Comparison of ENCODE assay signal across 8 mouse cellular contexts in genomic region chr11:78499004-78499403, GRCm38 (mm10). TPM values are rescaled to one million over a fixed set of nuclear protein-coding genes. Genes with fewer than 3 reads are reported as not detected.
DNase-seq lines count a peak whose midpoint lies in the region; ATAC-seq and TF ChIP-seq lines count a peak whose summit lies in the region.

Gene Vtn, plus strand, starts transcription at chr11:78499091.

- WGBS in kidney, embryonic 15.5 days = 54% methylated on average over 7 of the region's 7 CpGs
- 56% methylated on average over 7 of the region's 7 CpGs for WGBS in heart, adult 2 months
- 43% methylated on average over 7 of the region's 7 CpGs for WGBS in midbrain, postnatal 0 days

- intact Hi-C loops in heart, adult 2 months (cut with DNase I) = no loop called here

- DNase-seq in kidney, postnatal 4 days = no peak
- DNase-seq in heart, adult 2 months = peak; percentile 55 to 58
- no peak for DNase-seq in layer of hippocampus, postnatal 36 days
- no peak for DNase-seq in midbrain, postnatal 0 days (ENCODE audit: low spot score)
- DNase-seq in urinary bladder, postnatal 36 days (ENCODE audit: low spot score in 2 of 2) = no peak
- no peak for DNase-seq in urinary bladder, postnatal 14 days (ENCODE audit: low spot score)

- 0 out of 2 replicates have a peak, but pooled peaks have one; percentile 19 for TF ChIP-seq EP300 in heart, adult 2 months (IDR thresholded peaks at IDR 0.05; ENCODE audit: insufficient read depth, low read depth, low read length)

- 0 out of 2 replicates have a peak within 1 kb of the TSS, but pooled peaks have one; percentile 31 for H3K9ac ChIP-seq in kidney, embryonic 15.5 days
- peak within 1 kb of the TSS; percentile 27; the same call in 1 of the 2 replicates for H3K9ac ChIP-seq in heart, adult 2 months (ENCODE audit: low read depth, low read length)
- peak within 1 kb of the TSS; percentile 83 for H3K9ac ChIP-seq in midbrain, postnatal 0 days (replicated peaks; ENCODE audit: low read length, poor library complexity, severe bottlenecking)

- H3K79me2 ChIP-seq in heart, adult 2 months (replicated peaks; ENCODE audit: control insufficient read depth, insufficient read depth, low read length) = no peaks in the 10 kb centered on the region

- no peaks in the 10 kb centered on the region for H3K36me3 ChIP-seq in kidney, embryonic 15.5 days
- H3K36me3 ChIP-seq in heart, adult 2 months (ENCODE audit: control insufficient read depth, insufficient read depth, low read length) = no peaks in the 10 kb centered on the region
- H3K36me3 ChIP-seq in midbrain, postnatal 0 days (ENCODE audit: insufficient read depth, low read length) = no peaks in the 10 kb centered on the region

- H3K4me3 ChIP-seq in kidney, embryonic 15.5 days (replicated peaks) = peak within 1 kb of the TSS; percentile 59
- H3K4me3 ChIP-seq in cortical plate, adult 2 months (ENCODE audit: insufficient read depth, low read length) = peak within 1 kb of the TSS; percentile 96
- H3K4me3 ChIP-seq in heart, adult 2 months = peak within 1 kb of the TSS; percentile 54
- peak within 1 kb of the TSS; percentile 78 for H3K4me3 ChIP-seq in midbrain, postnatal 0 days (ENCODE audit: low read depth, low read length)

- ATAC-seq in kidney, embryonic 15.5 days (replicated peaks; ENCODE audit: low FRiP score) = no peak
- no peak for ATAC-seq in midbrain, postnatal 0 days (ENCODE audit: low FRiP score)

- H3K27ac ChIP-seq in kidney, embryonic 15.5 days = 0 out of 2 replicates have a peak within 1 kb of the TSS, but pooled peaks have one; percentile 9
- no peak within 1 kb of the TSS for H3K27ac ChIP-seq in cortical plate, adult 2 months (ENCODE audit: insufficient read depth, low read length)
- peak within 1 kb of the TSS; percentile 51 for H3K27ac ChIP-seq in heart, adult 2 months
- peak within 1 kb of the TSS; percentile 94 for H3K27ac ChIP-seq in midbrain, postnatal 0 days (ENCODE audit: low read depth, low read length)

- no peaks in the 10 kb centered on the region for H3K9me3 ChIP-seq in kidney, embryonic 15.5 days (replicated peaks)
- H3K9me3 ChIP-seq in midbrain, postnatal 0 days (ENCODE audit: low read length) = no peaks in the 10 kb centered on the region

- H3K4me1 ChIP-seq in kidney, embryonic 15.5 days = peaks cover 16% of the 10 kb centered on the region
- peaks cover 2% of the 10 kb centered on the region; the same call in 1 of the 2 replicates for H3K4me1 ChIP-seq in cortical plate, adult 2 months (ENCODE audit: control insufficient read depth, insufficient read depth, low read length)
- H3K4me1 ChIP-seq in heart, adult 2 months (ENCODE audit: control insufficient read depth, insufficient read depth, low read length) = no peaks in the 10 kb centered on the region
- peaks cover 5% of the 10 kb centered on the region; the same call in 1 of the 2 replicates for H3K4me1 ChIP-seq in midbrain, postnatal 0 days (ENCODE audit: insufficient read depth, low read length)

- no peak for TF ChIP-seq CTCF in cortical plate, adult 2 months (IDR thresholded peaks at IDR 0.05; ENCODE audit: extremely low read depth, insufficient read depth, low read length)
- no peak for TF ChIP-seq CTCF in heart, adult 2 months (IDR thresholded peaks at IDR 0.05)
- TF ChIP-seq CTCF in midbrain, postnatal 0 days (IDR thresholded peaks at IDR 0.05) = no peak

- H3K4me2 ChIP-seq in kidney, embryonic 15.5 days = peak within 1 kb of the TSS; percentile 99
- peak within 1 kb of the TSS; percentile 76 for H3K4me2 ChIP-seq in midbrain, postnatal 0 days (ENCODE audit: low read depth, low read length, poor library complexity, severe bottlenecking)

- no peak for TF ChIP-seq POLR2A in cortical plate, adult 2 months (IDR thresholded peaks at IDR 0.05; ENCODE audit: extremely low read depth, insufficient read depth, low read length)
- peak; percentile 57 for TF ChIP-seq POLR2A in heart, adult 2 months (IDR thresholded peaks at IDR 0.05; ENCODE audit: insufficient read depth, low read depth, low read length)

- H3K27me3 ChIP-seq in kidney, embryonic 15.5 days = peaks cover 69% of the 10 kb centered on the region
- peaks cover 6% of the 10 kb centered on the region for H3K27me3 ChIP-seq in heart, adult 2 months (ENCODE audit: control insufficient read depth, insufficient read depth, low read length)
- H3K27me3 ChIP-seq in midbrain, postnatal 0 days (ENCODE audit: insufficient read depth, low read length) = no peaks in the 10 kb centered on the region

RNA-seq across cellular contexts. Expression of gene Vtn, which starts in this region (rescaled TPM):
- polyA plus RNA-seq in kidney, embryonic 15.5 days (2015; fragmentation: Nextera tagmentation; extraction: Ambion mirVana) = 4.5 and 8.1 TPM in 2 replicates
- polyA plus RNA-seq in cortical plate, adult 2 months (2012; rRNA removed) = 159 and 182 TPM in 2 replicates
- 10 to 100 TPM; 21.6 to 24.6 TPM for total RNA-seq in heart, adult 2 months (2021)
- 44.6 and 68.2 TPM in 2 replicates for polyA plus RNA-seq in heart, adult 2 months (2012; rRNA removed)
- total RNA-seq in layer of hippocampus, postnatal 36 days (2021) = 10 to 100 TPM; 54.2 to 70.1 TPM
- total RNA-seq in midbrain, postnatal 0 days (2014; rRNA removed) = 114 and 120 TPM in 2 replicates
- polyA plus RNA-seq in midbrain, postnatal 0 days (2015; fragmentation: Nextera tagmentation; extraction: Ambion mirVana) = 139 and 160 TPM in 2 replicates

Comparison
In these comparisons a context has a peak if more than half of its experiments do, and no peak if none do; other contexts are left out.
1. H3K9ac ChIP-seq: peak in every context shown above with its lines; median percentile 83 in midbrain, postnatal 0 days; 31 in kidney, embryonic 15.5 days; 27 in heart, adult 2 months.
2. DNase-seq: peak in heart, adult 2 months (2 of 2); none in kidney, postnatal 4 days (0 of 2), layer of hippocampus, postnatal 36 days (0 of 2), midbrain, postnatal 0 days (single experiment), urinary bladder, postnatal 36 days (0 of 2) and urinary bladder, postnatal 14 days (single experiment).
3. Peak in every context shown above with its lines, with median percentiles within 50 percentile points of each other: H3K4me3 ChIP-seq.